Mouse (Mus musculus) erythroblast, embryonic 14.5 days (primary cell): Measurements from ENCODE around the gene Actr2.

Experiments used
- GATA1 ChIP-seq: IDR thresholded peaks from 2 replicates; pipeline ENCODE4 v1.6.1; 2012; ENCODE audit warnings: low read length, inconsistent platforms, mixed read lengths
- TAL1 ChIP-seq: IDR thresholded peaks from 3 replicates; pipeline ENCODE4 v1.6.1; 2012; ENCODE audit warnings: low read length, inconsistent platforms, mixed read lengths

GRCm38 (mm10) chr11:20116030-20116551, 3.4 kb upstream of the Actr2 start:
- TF ChIP-seq TAL1, result peak; percentile 50; the same call in 2 of the 3 replicates
- peak; percentile 73; the same call in 1 of the 2 replicates for TF ChIP-seq GATA1
